Mouse (Mus musculus) cerebellum, adult 9-11 months (tissue): ENCODE data around the gene Tbx2.

ENCODE experiments used
- DNase-seq: peaks from one replicate; pipeline ENCODE4 v3.0.0; 2022

The Tbx2 gene

DNA sequence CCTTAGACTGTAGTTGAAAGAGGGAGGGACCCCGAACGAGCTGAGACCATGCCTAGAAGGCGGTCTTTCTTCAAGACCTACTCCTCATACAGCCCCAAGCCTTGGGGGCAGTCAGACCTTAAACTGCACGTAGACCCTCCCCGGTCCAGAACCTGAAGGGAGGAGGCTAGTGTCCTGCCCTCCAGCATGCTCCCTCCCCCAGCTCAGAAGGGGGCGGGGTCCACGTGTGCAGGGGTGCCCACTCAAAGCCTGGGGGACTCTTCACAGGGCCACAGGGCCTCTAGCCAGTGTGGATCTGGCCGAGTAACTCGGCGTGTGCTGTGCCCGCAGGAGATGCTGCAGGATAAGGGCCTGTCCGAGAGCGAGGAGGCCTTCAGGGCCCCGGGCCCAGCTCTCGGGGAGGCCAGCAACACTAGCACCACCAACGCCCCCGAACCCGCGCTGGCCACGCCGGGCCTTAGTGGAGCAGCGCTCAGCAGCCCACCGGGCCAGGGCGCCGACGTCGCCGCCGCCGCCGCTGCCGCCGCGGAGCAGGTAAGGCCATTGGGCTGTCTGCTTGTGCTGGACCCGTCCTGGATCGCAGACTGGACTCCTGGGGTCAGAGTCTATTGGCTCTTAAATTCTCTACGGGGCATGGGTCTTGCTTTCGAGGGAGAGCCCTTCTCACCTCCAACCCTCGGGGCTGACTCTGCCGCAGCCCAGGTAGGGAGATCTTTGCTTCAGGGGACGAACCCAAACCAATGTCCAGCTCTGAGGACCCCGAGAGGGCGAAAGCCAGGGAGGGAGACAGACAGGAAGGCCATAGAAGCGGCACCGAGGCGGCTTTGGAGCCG is 57.6 kb downstream of the Tbx2 start:
- DNase-seq: no peak

DNA sequence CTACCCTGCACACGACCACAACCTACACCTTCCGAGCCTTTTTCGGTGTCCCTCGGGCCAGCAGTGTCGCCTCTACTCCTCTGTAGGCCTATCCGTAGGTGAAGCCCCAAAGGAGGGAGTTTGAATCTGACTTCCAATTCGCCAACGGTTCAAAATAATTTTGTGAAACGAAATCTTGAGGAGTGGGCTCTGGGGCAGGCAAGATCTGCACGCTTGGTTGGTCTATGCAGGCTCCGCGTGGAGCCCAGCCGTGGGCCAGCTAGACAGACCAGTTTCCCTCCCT is 58.2 kb downstream of the Tbx2 start:
- no peak for DNase-seq

DNA sequence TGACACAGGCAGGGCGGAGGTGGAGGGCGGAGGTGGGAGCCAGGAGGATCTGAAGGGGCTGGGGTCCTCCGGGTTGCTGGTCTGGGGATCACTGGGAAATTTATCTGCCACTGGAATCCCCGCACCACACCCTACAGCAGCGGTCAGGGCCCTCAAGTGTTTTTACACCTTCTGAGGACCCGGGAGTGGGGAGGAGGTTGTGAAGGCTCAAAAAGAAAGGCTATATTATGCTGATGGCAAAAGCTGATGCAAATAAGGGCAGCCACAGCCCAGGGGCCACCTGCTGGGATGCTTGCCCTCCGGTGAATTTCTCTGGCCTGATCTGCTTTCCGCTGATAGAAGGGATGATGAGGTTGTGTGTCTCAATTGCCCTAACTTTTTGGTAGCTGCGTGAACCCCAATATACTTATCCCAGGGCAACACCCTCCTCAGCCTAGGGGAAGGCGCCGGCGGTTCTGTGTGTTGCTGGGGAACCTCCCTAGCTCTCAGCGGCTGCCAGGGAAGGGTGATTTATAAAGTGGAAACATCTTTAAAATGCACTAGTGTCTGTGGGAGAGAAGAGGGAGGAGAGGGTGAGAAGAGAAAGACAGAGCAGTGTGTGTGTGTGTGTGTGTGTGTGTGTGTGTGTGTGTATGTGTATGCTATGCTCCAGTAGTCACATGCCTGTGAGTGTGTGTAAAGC is 58.8 kb downstream of the Tbx2 start:
- no peak for DNase-seq
